Mouse (Mus musculus) heart, adult 2 months (tissue): Measurements from ENCODE around the gene Kcnk6.

Source experiments
- CTCF ChIP-seq: fragments of 200-600 bp; IDR thresholded peaks from 2 replicates; pipeline ENCODE4 v1.8.1; 2022; ENCODE audit warnings: antibody characterized with exemption, mild to moderate bottlenecking, moderate library complexity
- EP300 ChIP-seq: fragments of 200-500 bp; IDR thresholded peaks from 2 replicates; pipeline ENCODE4 v1.6.1; 2011; ENCODE audit warnings: low read depth, low read length, control low read depth; ENCODE audit not compliant: insufficient read depth
- POLR2A ChIP-seq: fragments of 200-500 bp; IDR thresholded peaks from 2 replicates; pipeline ENCODE4 v1.6.1; 2011; ENCODE audit warnings: mild to moderate bottlenecking, low read depth, low read length, control low read depth; ENCODE audit not compliant: insufficient read depth

GRCm38 (mm10) chr7:29233745-29234144 is 1.4 kb upstream of the Kcnk6 start:
- TF ChIP-seq POLR2A, result no peak
- TF ChIP-seq CTCF, result no peak
- TF ChIP-seq EP300, result no peak
